12 mouse cellular contexts compared by ENCODE assay signal in the genomic region with DNA sequence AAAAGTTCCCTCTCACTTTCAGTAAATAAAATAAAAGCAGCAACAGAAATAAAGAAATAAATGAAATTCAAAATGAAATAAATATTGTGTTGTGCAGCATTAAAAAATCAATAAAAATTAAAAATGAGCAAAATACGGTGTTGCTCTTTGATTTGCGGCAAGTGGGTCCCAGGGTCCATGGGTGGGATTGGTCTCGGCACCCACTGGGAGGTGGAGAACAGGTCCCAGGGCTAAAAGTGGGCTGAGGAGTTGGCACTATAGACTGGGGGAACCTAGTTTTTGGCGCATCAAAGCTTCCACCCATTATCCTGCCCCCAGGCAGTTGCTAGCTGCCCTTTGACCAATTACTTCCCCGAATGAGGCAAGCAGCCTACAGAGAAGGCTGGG. TPM values are rescaled to one million over a fixed set of nuclear protein-coding genes. Genes with fewer than 3 reads are reported as not detected.
DNase-seq lines count a peak whose midpoint lies in the region; ATAC-seq and TF ChIP-seq lines count a peak whose summit lies in the region.
"Had no signal": no experiment of that assay in that cellular context is flagged by ENCODE, and none has a peak within 500 bp of the region (broad histone marks: within the 10 kb centered on the region; RNA-seq: fewer than 3 reads in every experiment).

A gene (minus strand): TSS at position 101 of the 387 bp plus-strand sequence.

- peaks cover 53% of the 10 kb centered on the region for H3K36me3 ChIP-seq in liver, embryonic 15.5 days (replicated peaks)
- H3K36me3 ChIP-seq in embryonic facial prominence, embryonic 13.5 days: peaks cover 49% of the 10 kb centered on the region
- H3K36me3 ChIP-seq in limb, embryonic 13.5 days: peaks cover 54% of the 10 kb centered on the region

- WGBS in liver, embryonic 15.5 days (ENCODE audit: insufficient replicate concordance): 87% methylated on average over 5 of the region's 5 CpGs
- 91% methylated on average over 5 of the region's 5 CpGs for WGBS in embryonic facial prominence, embryonic 13.5 days
- 98% methylated on average over 5 of the region's 5 CpGs for WGBS in limb, embryonic 13.5 days

- H3K4me1 ChIP-seq in liver, embryonic 15.5 days (replicated peaks): peaks cover 25% of the 10 kb centered on the region
- H3K4me1 ChIP-seq in embryonic facial prominence, embryonic 13.5 days: peaks cover 37% of the 10 kb centered on the region
- H3K4me1 ChIP-seq in limb, embryonic 13.5 days: peaks cover 38% of the 10 kb centered on the region

- no peak for TF ChIP-seq CTCF in gastrocnemius, adult 2 months (IDR thresholded peaks at IDR 0.05)

- no peak within 1 kb of the TSS for H3K9ac ChIP-seq in liver, embryonic 15.5 days
- no peak within 1 kb of the TSS for H3K9ac ChIP-seq in embryonic facial prominence, embryonic 13.5 days
- no peak within 1 kb of the TSS for H3K9ac ChIP-seq in limb, embryonic 13.5 days

- H3K4me3 ChIP-seq in gastrocnemius, adult 2 months: no peak within 1 kb of the TSS; the same call in 1 of the 2 replicates
- no peak within 1 kb of the TSS for H3K4me3 ChIP-seq in liver, embryonic 15.5 days (replicated peaks)
- no peak within 1 kb of the TSS for H3K4me3 ChIP-seq in embryonic facial prominence, embryonic 13.5 days
- no peak within 1 kb of the TSS for H3K4me3 ChIP-seq in limb, embryonic 13.5 days

- no peak for DNase-seq in gastrocnemius, adult 2 months
- DNase-seq in gastrocnemius, postnatal 4 days (ENCODE audit: low spot score in 2 of 2): no peak
- no peak for DNase-seq in liver
- no peak for DNase-seq in T-cell, adult 2 months (ENCODE audit: low spot score)
- DNase-seq: cerebellum, adult 9-10 months; gastrocnemius, postnatal 36 days; kidney, adult 2 months; right cerebral cortex, postnatal 14 days had no signal

- H3K27ac ChIP-seq in gastrocnemius, adult 2 months: peak within 1 kb of the TSS; percentile 94; the same call in 1 of the 2 replicates
- H3K27ac ChIP-seq in liver, embryonic 15.5 days (replicated peaks): no peak within 1 kb of the TSS
- H3K27ac ChIP-seq in embryonic facial prominence, embryonic 13.5 days: no peak within 1 kb of the TSS
- H3K27ac ChIP-seq in limb, embryonic 13.5 days: no peak within 1 kb of the TSS

- intact Hi-C loops in gastrocnemius, adult 2 months (cut with DNase I): no loop called here

- H3K27me3 ChIP-seq in liver, embryonic 15.5 days: no peaks in the 10 kb centered on the region
- no peaks in the 10 kb centered on the region for H3K27me3 ChIP-seq in embryonic facial prominence, embryonic 13.5 days
- H3K27me3 ChIP-seq in limb, embryonic 13.5 days: no peaks in the 10 kb centered on the region

- no peak within 1 kb of the TSS for H3K4me2 ChIP-seq in liver, embryonic 15.5 days
- no peak within 1 kb of the TSS for H3K4me2 ChIP-seq in embryonic facial prominence, embryonic 13.5 days
- H3K4me2 ChIP-seq in limb, embryonic 13.5 days (replicated peaks): no peak within 1 kb of the TSS

- ATAC-seq in liver, embryonic 15.5 days (ENCODE audit: insufficient read depth): no peak
- no peak for ATAC-seq in embryonic facial prominence, embryonic 13.5 days (ENCODE audit: insufficient number of reproducible peaks, insufficient read depth, low FRiP score, low TSS enrichment, low read depth)
- no peak for ATAC-seq in limb, embryonic 13.5 days (ENCODE audit: low FRiP score, low read depth)
- ATAC-seq in inflammation-experienced regulatory T-cells, adult 6 months: no peak

- no peaks in the 10 kb centered on the region for H3K9me3 ChIP-seq in liver, embryonic 15.5 days (replicated peaks)
- no peaks in the 10 kb centered on the region for H3K9me3 ChIP-seq in embryonic facial prominence, embryonic 13.5 days
- 0 out of 2 replicates have a peak, but pooled peaks cover 4% of the 10 kb centered on the region for H3K9me3 ChIP-seq in limb, embryonic 13.5 days

RNA-seq across cellular contexts. Expression of the gene that starts here (rescaled TPM):
- total RNA-seq in gastrocnemius, adult 2 months (2021): 1 to 10 TPM; 1.9 to 3.4 TPM
- 1 to 10 TPM; 4.8 to 6.4 TPM for total RNA-seq in gastrocnemius, postnatal 4 days (2021)
- polyA plus RNA-seq in liver, embryonic 15.5 days (2015; fragmentation: Nextera tagmentation; extraction: Ambion mirVana): 49.2 and 59.3 TPM in 2 replicates
- polyA plus RNA-seq in embryonic facial prominence, embryonic 13.5 days (2015; fragmentation: Nextera tagmentation; extraction: Ambion mirVana): 17.1 and 20.3 TPM in 2 replicates
- polyA plus RNA-seq in limb, embryonic 13.5 days (2015; fragmentation: Nextera tagmentation; extraction: Ambion mirVana): 21.5 and 25.3 TPM in 2 replicates
- not detected for polyA plus RNA-seq in inflammation-experienced regulatory T-cells, adult 6 months (2017; shearing (Covaris generic))
- polyA plus RNA-seq: kidney, adult 2 months had no signal

Comparison
In these comparisons a context has a peak if more than half of its experiments do, and no peak if none do; other contexts are left out.
1. RNA of the gene that starts here (polyA plus RNA-seq): 49.2 to 59.3 TPM in liver, embryonic 15.5 days, 21.5 to 25.3 TPM in limb, embryonic 13.5 days and 17.1 to 20.3 TPM in embryonic facial prominence, embryonic 13.5 days; not detected in inflammation-experienced regulatory T-cells, adult 6 months; every median in the first group is over 10 times any median in the second.